Mouse (Mus musculus) liver, adult (tissue): ENCODE results near the gene Pax7.

Experiments
- GATA4 ChIP-seq: IDR thresholded peaks from 2 replicates; pipeline ENCODE4 v1.6.1; 2014; ENCODE audit warnings: mild to moderate bottlenecking, low read length; ENCODE audit not compliant: insufficient replicate concordance

Pax7 gene

DNA sequence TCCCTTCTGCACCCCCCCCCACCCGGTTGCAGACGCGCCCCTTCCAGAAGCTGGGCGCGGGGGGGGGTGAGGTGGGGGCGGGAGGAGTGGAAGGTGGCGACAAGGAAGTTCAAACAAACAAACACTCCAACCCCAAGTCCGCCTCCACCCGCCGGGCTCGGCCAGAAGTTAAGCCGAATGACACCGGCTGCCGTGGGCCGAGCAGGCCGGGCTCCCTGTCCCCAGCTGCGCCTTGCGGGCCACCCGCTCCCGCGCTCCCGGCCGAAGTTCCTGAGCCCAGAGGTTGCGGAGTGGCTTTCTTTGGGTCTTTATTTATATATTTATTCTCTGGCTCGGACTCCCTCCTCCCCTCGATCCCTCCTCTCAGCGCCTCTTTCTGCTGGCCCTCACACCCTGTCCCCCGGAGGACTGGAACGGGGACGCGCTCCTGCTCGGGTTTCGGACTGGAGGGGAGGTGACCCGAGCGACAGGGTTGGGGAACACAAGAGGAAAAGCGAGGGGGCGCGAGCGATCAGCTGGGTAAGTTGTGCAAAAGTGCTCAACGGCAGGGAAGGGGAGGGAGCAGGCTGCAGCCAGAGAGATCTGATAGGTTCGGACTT is at the start of gene Pax7:
Gene Pax7 (minus strand): TSS at position 493 of the 599 bp plus-strand sequence.
- no peak for TF ChIP-seq GATA4

DNA sequence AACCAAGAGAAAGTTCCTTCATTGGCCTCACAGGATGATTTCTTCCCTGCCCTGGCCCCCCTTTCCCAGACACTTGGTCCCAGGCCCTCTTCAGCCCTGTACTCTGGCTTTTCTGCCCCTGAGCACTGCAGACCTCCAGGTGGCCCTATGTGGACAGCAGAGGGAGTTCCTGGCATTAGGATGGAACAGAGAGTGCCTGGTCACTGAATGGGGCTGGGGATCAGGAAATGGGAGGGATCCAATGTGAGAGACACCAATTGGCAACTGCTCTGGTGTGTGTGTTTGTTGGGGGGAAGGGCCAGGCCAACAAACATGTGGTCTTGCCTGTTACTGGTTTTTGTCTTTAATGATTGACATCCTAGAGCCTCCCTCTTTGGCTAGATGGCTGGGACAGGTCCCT is 48.5 kb upstream of the Pax7 start:
- TF ChIP-seq GATA4: no peak

GRCm38 (mm10) chr4:139879324-139879723 is 46.0 kb upstream of the Pax7 start:
- TF ChIP-seq GATA4: no peak

DNA sequence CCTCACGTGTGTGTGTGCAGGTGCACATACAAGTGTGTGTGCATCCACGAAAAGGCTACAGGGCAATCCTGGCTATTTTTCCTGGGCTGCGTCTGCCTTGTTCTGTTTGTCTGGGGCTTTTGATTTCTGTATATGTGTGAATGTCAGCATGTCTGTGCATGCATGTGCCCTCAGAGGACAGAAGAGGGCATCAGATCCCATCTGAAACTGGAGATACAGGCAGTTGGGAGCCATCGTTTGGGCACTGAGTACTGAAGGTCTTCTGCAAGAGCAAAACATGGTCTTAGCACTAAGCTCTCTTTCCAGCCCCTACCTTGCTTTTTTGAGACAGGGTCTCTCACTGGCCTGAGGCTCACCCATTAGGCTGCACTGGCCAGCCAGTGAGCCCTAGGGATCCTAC is 45.1 kb upstream of the Pax7 start:
- no peak for TF ChIP-seq GATA4

DNA sequence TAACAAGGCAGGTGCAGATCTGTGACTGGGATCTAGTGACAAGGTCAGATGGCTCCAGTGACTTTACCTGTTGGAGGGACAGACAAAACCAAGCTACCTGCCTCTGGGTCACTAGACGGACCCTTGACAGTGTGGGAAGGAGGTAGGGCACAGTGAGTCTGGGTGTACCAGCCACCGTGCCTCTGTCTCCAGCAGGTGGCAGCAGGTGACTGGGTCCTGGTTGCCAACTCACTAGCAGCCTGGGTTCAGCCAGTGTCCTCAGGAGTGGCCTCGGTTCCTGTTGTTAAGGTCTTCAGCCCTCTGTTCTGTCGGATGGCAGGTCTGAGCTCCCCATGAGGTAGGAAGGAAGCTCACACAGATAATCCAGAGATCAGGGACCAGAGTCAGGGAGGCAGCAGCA is 43.9 kb upstream of the Pax7 start:
- TF ChIP-seq GATA4: no peak

DNA sequence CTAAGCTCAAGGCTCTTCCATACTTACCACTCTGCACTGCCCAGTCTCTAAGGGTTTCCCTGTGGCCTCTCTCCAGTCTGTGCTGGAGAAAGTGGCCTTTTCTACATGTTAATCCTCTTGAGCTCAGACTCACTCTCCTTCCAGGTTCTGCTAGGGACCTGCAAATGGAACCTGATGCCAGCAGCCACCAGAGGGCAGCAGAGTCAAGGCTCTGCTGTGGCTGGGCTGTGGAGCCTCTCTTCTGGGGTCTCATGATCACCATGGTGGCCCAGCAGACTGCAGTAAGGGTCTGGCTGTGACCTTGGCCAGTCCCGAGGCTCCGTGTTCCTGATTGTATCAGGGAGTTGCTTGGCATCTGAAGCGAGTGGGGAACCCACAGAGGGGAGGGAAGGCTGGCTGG is 39.3 kb upstream of the Pax7 start:
- TF ChIP-seq GATA4: no peak

DNA sequence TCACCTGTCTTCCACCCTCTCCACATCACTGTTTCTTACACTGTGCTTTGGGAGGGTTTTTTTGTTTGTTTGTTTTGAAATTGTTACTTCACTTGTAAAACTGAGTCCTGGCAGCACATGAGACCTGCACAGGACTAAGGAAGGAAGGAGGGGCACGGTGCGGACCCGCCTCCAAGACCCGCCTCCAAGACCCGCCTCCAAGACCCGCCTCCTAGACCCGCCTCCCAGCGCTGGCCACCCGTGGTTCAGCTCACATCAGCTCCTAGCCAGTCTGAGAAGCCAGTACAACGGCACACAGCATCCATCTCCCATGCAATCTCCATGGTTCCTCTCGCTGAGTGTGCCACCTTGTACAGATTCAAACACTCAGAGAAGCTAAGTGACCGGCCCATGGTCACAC is 38.4 kb upstream of the Pax7 start:
- no peak for TF ChIP-seq GATA4

DNA sequence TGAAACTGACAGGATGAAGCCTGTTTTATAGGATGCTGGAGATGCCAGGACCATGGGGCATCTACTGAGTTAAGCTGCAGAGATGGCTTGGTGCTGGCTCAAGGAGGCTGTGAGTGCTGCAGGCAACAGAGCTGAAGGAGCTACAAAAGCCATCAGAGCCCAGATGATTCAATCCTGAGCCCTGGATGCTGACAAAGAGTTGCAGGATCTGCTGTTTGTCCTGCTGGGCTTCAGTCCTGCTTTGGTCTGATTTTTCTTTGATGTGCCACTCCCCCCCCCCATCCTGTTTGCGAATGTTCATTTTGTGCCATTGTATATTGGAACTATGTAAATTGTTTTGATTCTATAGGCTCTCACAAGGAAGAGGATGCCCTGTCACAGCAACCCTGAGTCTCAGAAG is 29.9 kb upstream of the Pax7 start:
- TF ChIP-seq GATA4: no peak

GRCm38 (mm10) chr4:139858635-139859176 is 25.4 kb upstream of the Pax7 start:
- TF ChIP-seq GATA4: no peak

GRCm38 (mm10) chr4:139852219-139853035 is 19.1 kb upstream of the Pax7 start:
- TF ChIP-seq GATA4: no peak

DNA sequence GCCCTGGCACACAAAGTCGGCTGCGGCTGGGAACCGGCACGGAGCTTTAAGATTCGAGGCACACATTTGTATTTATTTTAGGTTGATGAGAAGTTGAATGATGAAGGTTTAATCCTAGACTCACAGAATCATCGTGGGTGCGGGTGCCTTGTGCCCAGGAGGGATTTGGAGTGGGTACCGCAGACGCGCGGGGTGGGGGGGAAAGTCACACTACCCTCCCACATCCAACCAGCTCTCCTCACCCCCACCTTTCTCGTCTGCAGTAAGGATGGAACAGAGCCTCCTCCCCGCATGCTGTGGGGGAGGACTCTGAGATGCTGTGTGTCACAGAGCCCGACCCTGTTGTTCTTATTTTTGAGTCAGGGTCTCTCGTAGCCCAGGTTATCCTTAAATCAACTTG is 18.1 kb upstream of the Pax7 start:
- no peak for TF ChIP-seq GATA4

DNA sequence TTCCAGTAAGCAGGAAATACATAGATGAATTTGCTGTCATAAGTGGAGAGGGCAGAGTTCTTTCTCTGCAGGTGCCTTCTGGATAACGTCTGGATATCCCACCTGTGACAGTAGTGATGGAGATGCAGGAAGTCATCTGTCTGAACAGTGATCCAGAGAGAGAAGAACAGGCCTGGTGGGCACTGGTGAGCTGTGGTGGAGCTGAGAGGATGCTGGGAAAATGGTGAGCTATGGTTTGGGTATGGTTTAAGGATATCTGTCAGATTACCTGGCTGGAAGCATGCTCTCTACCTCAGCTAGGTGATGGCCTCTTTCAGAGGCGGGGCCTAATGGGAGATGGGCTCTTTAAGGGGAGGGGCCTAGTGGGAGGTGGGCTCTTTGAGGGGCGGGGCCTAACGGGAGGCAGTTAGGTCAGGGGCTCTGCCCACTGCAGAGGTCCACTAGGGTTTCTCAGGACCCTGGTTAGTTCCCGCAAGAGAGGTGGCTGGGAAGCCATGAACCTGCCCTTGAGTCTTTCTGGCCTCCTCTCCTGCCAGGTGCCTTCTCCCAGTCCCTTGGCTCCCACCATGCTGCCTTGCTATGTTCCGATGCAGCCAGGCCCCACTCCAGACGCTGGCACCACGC is 17.3 kb upstream of the Pax7 start:
- no peak for TF ChIP-seq GATA4

DNA sequence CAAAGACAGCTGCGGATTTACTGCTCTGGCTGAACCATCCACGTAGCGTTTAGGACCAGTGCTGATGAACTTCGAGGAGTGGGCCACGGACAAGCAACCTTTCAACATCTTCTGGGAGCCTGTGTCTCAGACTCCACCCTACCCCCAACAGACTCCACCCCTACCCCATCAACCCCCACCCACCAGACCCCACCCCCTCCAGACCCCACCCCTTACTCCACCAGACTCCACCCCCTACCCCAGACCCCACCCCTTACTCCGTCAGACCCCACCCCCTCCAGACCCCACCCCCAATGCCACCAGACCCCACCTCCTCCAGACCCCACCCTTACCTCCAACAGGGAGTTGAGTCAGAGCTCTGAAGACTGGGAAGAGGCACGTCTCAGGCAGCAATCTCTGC is 10.1 kb upstream of the Pax7 start:
- no peak for TF ChIP-seq GATA4

GRCm38 (mm10) chr4:139842919-139843318 is 9.6 kb upstream of the Pax7 start:
- no peak for TF ChIP-seq GATA4

- TF ChIP-seq GATA4: no peak
These were observed 7.7 kb upstream of the Pax7 start for GRCm38 (mm10) chr4:139840939-139841500.

DNA sequence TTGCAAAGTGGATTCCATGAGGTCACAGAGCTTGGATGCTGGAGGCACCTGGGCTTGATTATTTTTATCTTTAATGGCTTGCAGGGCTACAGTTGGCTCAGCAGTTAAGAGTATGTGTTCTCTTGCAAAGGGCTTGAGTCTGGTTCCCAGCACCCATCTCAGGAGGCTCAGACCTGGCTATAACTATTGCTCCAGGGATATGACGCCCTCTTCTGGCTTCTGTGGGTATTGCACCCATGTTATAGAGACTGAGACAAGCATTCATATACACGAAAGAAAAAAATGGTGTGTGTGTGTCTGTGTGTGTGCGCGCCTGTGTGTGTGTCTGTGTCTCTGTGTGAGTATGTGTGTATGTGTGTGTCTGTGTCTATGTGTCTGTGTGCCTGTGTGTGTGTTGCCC is 7.1 kb upstream of the Pax7 start:
- no peak for TF ChIP-seq GATA4
